Comparison of ENCODE assay signal across 7 mouse cellular contexts in genomic region chr7:100123486-100123885, GRCm38 (mm10). TPM values are rescaled to one million over a fixed set of nuclear protein-coding genes. Genes with fewer than 3 reads are reported as not detected.
DNase-seq lines count a peak whose midpoint lies in the region; ATAC-seq and TF ChIP-seq lines count a peak whose summit lies in the region.

No protein-coding gene starts in this region.

- H3K4me2 ChIP-seq in intestine, postnatal 0 days (replicated peaks; ENCODE audit: low read depth), result no peak overlapping the region
- H3K4me2 ChIP-seq in intestine, embryonic 16.5 days (ENCODE audit: low read depth, low read length), result no peak overlapping the region

- 37% methylated on average over 6 of the region's 6 CpGs for WGBS in intestine, postnatal 0 days
- 57% methylated on average over 6 of the region's 6 CpGs for WGBS in intestine, embryonic 16.5 days

- H3K9me3 ChIP-seq in intestine, postnatal 0 days (ENCODE audit: control insufficient read depth), result no peaks in the 10 kb centered on the region
- no peaks in the 10 kb centered on the region for H3K9me3 ChIP-seq in intestine, embryonic 16.5 days (ENCODE audit: control insufficient read depth, low read length)

- no peaks in the 10 kb centered on the region for H3K36me3 ChIP-seq in intestine, postnatal 0 days (ENCODE audit: control insufficient read depth, insufficient read depth)
- no peaks in the 10 kb centered on the region for H3K36me3 ChIP-seq in intestine, embryonic 16.5 days (ENCODE audit: control insufficient read depth, insufficient read depth, low read length)

- H3K9ac ChIP-seq in intestine, postnatal 0 days (ENCODE audit: low read depth, low read length), result no peak overlapping the region
- no peak overlapping the region for H3K9ac ChIP-seq in intestine, embryonic 16.5 days (ENCODE audit: low read depth, low read length)

- peak; percentile 41 to 50 for DNase-seq in B cell, adult 2 months
- peak; percentile 79 for DNase-seq in MN1 (ENCODE audit: low spot score)
- DNase-seq in embryo, embryonic 11 days, result peak; percentile 54
- DNase-seq in lung, postnatal 36 days, result peak; percentile 56
- peak; percentile 27 for DNase-seq in thymus, postnatal 14 days

- H3K27ac ChIP-seq in intestine, postnatal 0 days (ENCODE audit: low read depth, low read length), result no peak overlapping the region
- no peak overlapping the region for H3K27ac ChIP-seq in intestine, embryonic 16.5 days (ENCODE audit: low read length)

- H3K27me3 ChIP-seq in intestine, postnatal 0 days (replicated peaks; ENCODE audit: control insufficient read depth, insufficient read depth, low read length), result no peaks in the 10 kb centered on the region
- no peaks in the 10 kb centered on the region for H3K27me3 ChIP-seq in intestine, embryonic 16.5 days (replicated peaks; ENCODE audit: control insufficient read depth, insufficient read depth, low read length)

- H3K4me3 ChIP-seq in intestine, postnatal 0 days (ENCODE audit: low read depth, low read length), result no peak overlapping the region
- H3K4me3 ChIP-seq in intestine, embryonic 16.5 days (ENCODE audit: low read length), result no peak overlapping the region

- H3K4me1 ChIP-seq in intestine, postnatal 0 days (replicated peaks; ENCODE audit: control insufficient read depth, insufficient read depth, low read length), result no peaks in the 10 kb centered on the region
- H3K4me1 ChIP-seq in intestine, embryonic 16.5 days (ENCODE audit: control insufficient read depth, insufficient read depth, low read length), result no peaks in the 10 kb centered on the region; the same call in 1 of the 2 replicates

- TF ChIP-seq CTCF in intestine, postnatal 0 days (IDR thresholded peaks at IDR 0.05; ENCODE audit: low read depth), result peak; percentile 94

- ATAC-seq in intestine, postnatal 0 days, result no peak
- ATAC-seq in intestine, embryonic 16.5 days, result no peak

RNA-seq across cellular contexts. Expression of gene Pold3, which starts 2.1 kb away (rescaled TPM):
- 18.3 and 22.1 TPM in 2 replicates for polyA plus RNA-seq in intestine, postnatal 0 days (2015; fragmentation: Nextera tagmentation; extraction: Ambion mirVana)
- polyA plus RNA-seq in intestine, embryonic 16.5 days (2015; fragmentation: Nextera tagmentation; extraction: Ambion mirVana), result 41.0 and 45.7 TPM in 2 replicates

RNA-seq across cellular contexts. Expression of gene Lipt2, which starts 35.6 kb away (rescaled TPM):
- polyA plus RNA-seq in intestine, postnatal 0 days (2015; fragmentation: Nextera tagmentation; extraction: Ambion mirVana), result 8.8 and 9.1 TPM in 2 replicates
- 15.6 and 16.4 TPM in 2 replicates for polyA plus RNA-seq in intestine, embryonic 16.5 days (2015; fragmentation: Nextera tagmentation; extraction: Ambion mirVana)

RNA-seq across cellular contexts. Expression of gene Kcne3, which starts 52.8 kb away (rescaled TPM):
- 28.9 TPM in 2 replicates for polyA plus RNA-seq in intestine, postnatal 0 days (2015; fragmentation: Nextera tagmentation; extraction: Ambion mirVana)
- polyA plus RNA-seq in intestine, embryonic 16.5 days (2015; fragmentation: Nextera tagmentation; extraction: Ambion mirVana), result 57.7 and 66.6 TPM in 2 replicates

Comparison
In these comparisons a context has a peak if more than half of its experiments do, and no peak if none do; other contexts are left out.
1. DNase-seq: peak in every context shown above with its lines; median percentile 79 in MN1; 56 in lung, postnatal 36 days; 54 in embryo, embryonic 11 days; 46 in B cell, adult 2 months; 27 in thymus, postnatal 14 days.